Mouse (Mus musculus): ENCODE data around the gene Slc39a11.

GRCm38 (mm10) chr11:113460118-113460517 is 189.8 kb downstream of the Slc39a11 start:
- TF ChIP-seq EP300 (IDR thresholded peaks at IDR 0.05) (no peak), CTCF (IDR thresholded peaks at IDR 0.05) (no peak)

Data from lung, postnatal 0 days (tissue).